Mouse (Mus musculus): ENCODE results near the gene Ankrd31.
A peak's percentile ranks its signal among the peaks of the same experiment; 100 is the strongest.
"Not testable (repeated sequence)": the region's sequence is repeated elsewhere in the genome, so short reads cannot be mapped to it uniquely, and the experiment has no call there.

The Ankrd31 gene

DNA sequence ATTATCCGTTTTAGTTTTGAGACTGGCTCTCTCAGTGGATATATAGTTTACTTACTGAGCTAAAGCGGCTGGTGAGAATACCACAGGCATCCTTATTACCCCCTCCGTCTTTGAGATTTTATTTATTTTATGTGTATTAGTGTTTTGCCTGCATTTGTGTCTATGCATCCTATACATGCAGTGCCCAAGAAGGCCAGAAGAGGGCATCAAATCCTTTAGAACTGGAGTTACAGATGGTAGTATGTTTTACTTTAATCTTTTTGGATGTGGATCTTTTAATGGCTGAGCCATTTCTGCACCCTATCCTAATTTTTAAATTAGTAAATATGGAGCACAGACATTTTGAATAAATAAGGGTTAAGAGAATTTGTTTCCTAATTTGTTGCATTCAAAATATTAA is 107.1 kb downstream of the Ankrd31 start:
- DNase-seq (ENCODE audit: low spot score in 2 of 2): peak; percentile 68 to 89

GRCm38 (mm10) chr13:96859161-96859560 is 111.1 kb downstream of the Ankrd31 start:
- no peak for DNase-seq (ENCODE audit: low spot score in 2 of 2)

- DNase-seq (ENCODE audit: low spot score in 2 of 2): no peak
Observed at GRCm38 (mm10) chr13:96870742-96871141, 122.7 kb downstream of the Ankrd31 start.

GRCm38 (mm10) chr13:96874071-96874470 is 126.0 kb downstream of the Ankrd31 start:
- DNase-seq (ENCODE audit: low spot score in 2 of 2): no peak

DNA sequence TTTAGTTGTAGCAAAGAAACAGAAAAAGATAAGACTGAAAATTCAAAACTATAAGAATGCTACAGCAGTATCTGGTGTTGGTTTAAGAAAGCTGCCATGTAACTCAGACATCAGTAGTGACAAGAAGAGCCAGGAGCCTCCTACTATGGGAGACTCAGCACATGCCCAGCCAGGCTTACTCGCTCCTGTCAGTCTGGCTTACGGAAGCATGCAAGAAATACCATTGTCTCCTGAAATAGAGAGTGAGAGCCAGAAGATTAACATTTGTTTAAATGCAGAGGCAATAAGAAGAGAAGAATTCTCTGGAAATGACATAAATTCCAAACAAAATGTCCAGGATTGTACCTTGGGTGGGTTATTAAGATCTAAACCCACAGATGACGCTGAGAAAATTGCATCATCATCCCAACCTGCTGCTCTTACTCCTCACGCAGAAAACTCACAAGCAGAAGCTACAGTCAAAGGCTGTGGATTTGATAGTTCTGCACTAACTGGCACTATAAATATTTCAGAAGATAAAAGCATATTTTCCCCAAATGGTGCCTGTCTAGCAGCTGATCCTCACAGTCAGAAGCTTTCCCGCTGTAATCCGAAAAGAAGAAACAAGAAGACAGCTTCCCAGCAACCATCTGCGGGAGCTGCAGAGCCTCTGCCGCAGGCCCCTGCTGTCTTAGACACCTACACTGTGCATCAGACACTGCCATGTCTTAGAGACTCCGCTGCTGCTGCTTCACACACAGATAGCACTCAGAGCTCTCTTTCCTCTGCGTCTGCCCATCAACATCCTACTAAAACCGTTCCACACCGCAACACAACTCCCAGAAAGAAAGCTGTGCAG is 130.4 kb downstream of the Ankrd31 start:
- DNase-seq (ENCODE audit: low spot score in 2 of 2): peak; percentile 45 to 64

GRCm38 (mm10) chr13:96884534-96884933 is 136.5 kb downstream of the Ankrd31 start:
- no peak for DNase-seq (ENCODE audit: low spot score in 2 of 2)

GRCm38 (mm10) chr13:96889985-96890384 is 141.9 kb downstream of the Ankrd31 start:
- no peak for DNase-seq (ENCODE audit: low spot score in 2 of 2)

GRCm38 (mm10) chr13:96895144-96895543 is 147.1 kb downstream of the Ankrd31 start:
- DNase-seq (ENCODE audit: low spot score in 2 of 2): no peak

DNA sequence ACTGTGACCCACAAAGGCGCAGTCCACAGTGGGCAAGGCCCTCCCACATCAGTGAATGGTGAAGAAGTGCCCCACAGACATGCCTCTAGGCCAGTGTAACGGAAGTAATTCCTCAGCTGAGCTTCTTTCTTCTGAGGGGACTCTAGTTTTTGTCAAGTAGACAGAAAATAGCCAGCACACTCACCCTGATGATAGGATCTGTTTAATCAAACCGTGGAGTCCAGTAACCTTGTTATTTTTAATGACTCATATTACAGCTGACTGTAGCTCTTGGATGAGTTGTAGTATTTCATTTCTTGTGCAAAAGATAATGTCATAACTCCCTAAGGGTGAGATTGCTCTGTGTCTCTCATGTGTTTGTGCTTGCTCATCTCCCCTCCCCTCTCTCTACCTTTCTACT is 158.6 kb downstream of the Ankrd31 start:
- no peak for DNase-seq (ENCODE audit: low spot score in 2 of 2)

DNA sequence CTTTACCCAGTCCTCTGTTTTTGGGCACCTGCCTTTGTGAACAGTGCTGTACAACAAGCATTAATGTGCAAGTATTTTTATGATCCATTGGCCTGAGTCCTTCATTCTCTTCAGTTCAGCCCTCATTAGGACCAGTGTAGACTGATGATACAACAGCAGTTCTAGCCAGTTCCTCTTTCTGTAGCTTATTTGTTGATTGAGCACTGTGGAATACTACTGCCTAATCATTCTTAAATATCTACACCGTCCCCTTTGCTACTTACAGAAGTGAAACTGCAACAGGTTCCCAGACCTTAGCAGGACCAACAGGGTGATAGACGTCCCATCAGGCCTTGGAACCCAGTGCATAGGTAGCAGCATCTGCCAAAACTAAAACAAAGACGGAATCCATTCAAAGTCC is 163.1 kb downstream of the Ankrd31 start:
- DNase-seq (ENCODE audit: low spot score in 2 of 2): no peak

GRCm38 (mm10) chr13:96923134-96923533 is 175.1 kb downstream of the Ankrd31 start:
- not testable (repeated sequence) for DNase-seq (ENCODE audit: low spot score in 2 of 2)

DNA sequence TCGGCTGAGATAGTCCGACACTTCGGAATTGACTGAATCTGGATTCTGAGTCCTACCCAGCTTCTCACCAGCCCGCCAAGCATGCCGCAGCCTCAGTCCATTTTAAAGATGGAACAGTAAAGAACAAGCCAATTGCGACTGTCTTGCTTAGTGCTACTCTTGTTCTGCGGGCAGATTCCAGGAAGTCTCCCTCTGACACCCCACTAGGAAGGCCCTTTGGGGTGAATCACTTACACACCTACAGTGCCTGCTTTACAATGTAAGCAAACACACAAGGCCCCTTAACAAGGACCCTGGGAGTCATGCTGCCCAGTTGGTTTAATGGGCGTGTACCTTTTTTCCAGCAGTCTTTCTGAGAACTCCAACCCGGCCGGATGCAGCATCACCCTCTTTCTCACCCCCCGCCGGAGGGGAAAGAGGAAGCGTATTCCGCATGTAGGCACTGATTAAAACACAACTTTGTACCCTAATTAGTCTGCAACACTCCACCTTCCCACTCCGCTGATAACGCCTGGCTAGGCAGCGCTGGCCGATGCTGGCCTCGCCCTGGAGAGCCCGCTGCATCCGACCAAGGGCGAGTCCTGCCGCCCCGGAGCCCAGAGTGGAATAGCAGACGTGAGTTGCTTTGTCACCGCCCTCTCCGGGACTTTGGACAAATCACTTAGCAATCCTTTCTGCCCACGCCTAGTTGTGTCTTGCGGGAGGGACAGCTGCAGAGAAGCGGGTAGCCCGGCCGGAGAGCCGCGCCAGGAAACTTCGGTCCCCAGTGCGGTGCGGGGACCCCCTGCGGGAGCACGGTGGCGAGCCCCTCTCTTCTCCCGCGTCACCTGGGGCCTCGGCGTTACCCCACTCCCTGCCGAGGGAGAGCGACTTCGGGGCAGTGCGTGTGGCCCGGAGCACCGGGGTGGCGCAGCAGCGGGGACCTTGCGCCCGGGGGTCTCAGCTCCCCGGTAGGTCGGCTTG is 176.2 kb downstream of the Ankrd31 start, which contains the start of gene Gcnt4:
TSS of gene Gcnt4 (plus strand) at position 691 of the 963 bp plus-strand sequence.
- peak in 1 of 2 experiments; percentile 66 for DNase-seq (ENCODE audit: low spot score in 2 of 2)

GRCm38 (mm10) chr13:96924985-96925745 is 177.1 kb downstream of the Ankrd31 start:
- DNase-seq (ENCODE audit: low spot score in 2 of 2): no peak

DNA sequence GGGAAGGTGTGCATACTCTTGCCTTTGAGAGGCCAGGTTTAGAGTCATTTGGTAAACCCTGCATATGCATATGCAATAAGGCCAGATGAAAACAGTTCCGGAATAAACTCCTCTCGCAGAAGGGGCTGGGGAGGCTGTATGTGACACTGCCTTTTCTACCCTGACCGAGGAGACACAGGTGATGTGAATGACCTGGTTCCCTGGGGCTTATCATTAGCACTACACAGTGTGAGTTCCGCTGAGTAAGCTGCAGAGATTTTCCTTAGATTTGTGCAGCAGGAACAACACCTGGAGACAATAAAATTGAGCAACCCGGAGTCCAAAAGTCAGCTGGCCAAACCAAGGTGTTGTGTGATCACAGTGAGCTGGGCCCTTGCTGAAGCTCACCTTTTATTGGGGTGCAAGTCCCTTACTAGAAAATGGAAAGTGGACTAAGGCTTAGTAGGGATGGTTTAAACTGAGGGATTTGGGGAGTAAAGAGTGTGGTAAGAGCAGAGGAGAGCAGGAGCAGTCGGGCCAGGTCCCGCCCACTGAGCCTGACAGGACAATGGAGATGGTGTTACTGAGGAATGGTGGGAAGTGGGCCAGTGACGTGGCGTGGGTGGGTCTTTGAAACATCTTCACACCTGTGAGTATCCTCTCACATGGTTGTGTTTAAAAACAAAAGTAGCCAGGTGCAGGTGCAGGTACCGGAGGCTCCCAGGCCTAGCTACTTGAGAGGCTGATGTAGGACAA is 178.1 kb downstream of the Ankrd31 start:
- no peak for DNase-seq (ENCODE audit: low spot score in 2 of 2)

DNA sequence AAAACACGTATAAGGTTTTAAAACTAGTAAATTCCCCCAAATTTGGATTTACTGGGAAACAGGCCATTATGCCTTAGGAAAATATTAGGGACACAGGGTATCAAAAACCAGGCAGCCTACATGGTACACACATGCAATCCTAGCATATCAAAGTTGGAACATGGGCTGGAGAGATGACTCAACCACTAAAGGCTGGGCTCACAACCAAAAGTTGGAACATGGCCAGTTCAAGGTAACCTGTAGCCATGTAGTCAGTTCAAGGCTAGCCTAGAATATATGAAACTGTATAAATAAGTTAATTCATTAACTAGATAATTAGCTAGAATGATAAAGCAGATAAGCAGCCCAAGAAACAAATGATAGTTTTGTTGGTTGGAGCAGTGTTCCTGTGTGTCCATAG is 179.7 kb downstream of the Ankrd31 start:
- no peak for DNase-seq (ENCODE audit: low spot score in 2 of 2)

DNA sequence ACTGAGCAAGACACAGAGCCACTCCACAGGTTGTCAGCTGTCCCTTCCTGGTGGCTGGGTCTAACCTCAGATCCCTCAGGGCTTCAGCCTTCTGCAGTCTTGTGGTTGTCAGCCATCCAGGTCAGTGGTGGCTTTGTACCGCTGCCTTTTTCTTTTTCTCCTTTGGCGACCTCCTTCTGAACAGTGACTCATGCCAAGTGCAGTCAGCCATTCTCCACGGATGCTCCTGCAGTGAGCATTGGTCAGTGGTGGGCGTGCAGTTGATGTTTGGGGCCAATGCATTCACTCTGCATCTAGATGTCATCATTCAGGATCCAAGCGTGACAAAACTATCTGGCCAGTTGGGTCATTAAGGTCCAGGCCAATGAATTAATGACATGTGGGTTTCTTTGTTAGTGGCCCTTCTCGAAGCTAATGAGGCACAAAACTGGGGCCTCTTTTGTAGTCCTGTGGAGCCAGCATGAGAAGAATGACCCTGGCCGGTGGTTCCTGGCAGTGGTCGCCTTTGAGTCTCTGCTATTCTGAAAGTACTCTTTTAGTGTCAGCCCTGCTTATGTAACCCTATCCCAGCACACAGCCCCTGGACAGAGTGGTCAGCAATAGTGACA is 180.5 kb downstream of the Ankrd31 start:
- DNase-seq (ENCODE audit: low spot score in 2 of 2): peak in 1 of 2 experiments; percentile 45

DNA sequence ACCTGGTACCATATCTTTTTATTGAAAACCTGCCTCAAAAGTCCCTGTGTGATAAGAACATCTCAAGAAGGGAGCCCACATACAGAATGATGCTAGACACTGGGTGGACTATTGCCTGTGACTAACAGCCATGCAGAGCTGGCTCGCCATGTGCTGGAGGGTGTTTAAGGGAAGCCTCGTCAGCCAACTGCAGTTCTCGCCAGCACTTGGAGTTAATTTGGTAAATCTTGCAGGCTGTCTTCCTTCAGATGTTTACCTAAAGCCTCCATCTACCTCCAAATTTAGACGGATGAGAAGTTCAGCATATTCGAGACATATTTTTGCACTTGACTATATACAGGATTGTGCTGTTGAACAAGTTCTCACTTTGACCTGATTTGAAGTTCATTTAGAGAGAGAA is 184.7 kb downstream of the Ankrd31 start:
- DNase-seq (ENCODE audit: low spot score in 2 of 2): peak in 1 of 2 experiments; percentile 86

- no peak for DNase-seq (ENCODE audit: low spot score in 2 of 2)
Observed at GRCm38 (mm10) chr13:96933367-96933766, 185.3 kb downstream of the Ankrd31 start.

DNA sequence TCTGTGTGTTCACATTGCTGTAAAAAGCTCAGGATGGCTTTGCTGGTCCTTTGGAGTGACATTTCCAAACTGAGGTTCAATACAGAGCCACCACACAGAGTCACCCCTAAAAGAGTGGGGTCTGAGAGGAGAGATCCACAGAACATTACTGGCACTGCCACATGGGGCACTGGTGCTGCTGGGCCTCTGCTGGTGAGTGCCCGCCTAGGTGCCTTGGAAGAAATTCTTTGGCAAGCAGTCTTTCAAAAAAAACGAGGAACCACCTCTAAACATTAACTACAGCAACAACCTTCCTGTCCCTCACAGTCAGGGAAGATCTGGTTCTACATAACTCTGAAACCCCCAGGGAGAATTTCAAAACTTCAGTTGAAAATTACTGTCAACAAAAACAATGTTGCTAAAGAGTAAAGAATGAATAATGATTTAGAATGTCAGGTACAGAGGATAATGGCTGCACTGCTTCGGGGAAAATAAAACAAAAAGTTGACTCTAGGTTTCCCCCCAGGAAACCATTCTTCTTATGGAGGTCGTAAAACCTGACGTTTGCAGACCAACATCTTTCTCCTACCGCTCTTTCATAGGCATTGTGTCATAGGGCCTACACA is 188.2 kb downstream of the Ankrd31 start:
- DNase-seq (ENCODE audit: low spot score in 2 of 2): no peak

GRCm38 (mm10) chr13:96937059-96937558 is 189.0 kb downstream of the Ankrd31 start:
- DNase-seq (ENCODE audit: low spot score in 2 of 2): no peak

Data from frontal cortex, postnatal 36 days (tissue).